Mouse (Mus musculus): ENCODE results near the gene Mrpl43. TPM values are rescaled to one million over a fixed set of nuclear protein-coding genes. Genes with fewer than 3 reads are reported as not detected.

The Mrpl43 gene
- polyA plus RNA-seq, 1 experiment from 2014 or later = 65.5 TPM

DNA sequence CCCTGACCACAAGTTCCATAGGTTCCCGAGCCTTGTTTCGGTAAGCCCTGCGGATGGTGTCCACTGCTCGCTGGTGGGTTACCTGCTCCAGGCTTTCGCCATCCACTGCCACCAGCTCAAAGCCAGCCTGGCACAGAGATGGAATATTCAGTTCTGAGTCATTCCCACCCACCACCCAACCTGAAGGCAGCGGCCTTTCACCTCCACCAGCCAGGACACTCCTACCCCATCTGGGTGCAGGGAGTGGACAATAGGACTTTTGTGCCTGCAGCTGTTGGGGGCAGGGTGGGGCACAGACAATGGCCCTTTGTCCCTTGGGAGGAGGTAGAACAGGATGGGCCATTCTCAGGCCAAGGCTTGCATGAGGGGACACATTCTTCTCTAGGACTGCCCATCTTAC is 21.6 kb upstream of the Mrpl43 start:
- Histone ChIP-seq H3K4me3 (ENCODE audit: control insufficient read depth in 1 of 2, insufficient read depth in 1 of 2, low read depth in 1 of 2, low read length in 2 of 2) (no peak overlapping the region), H3K27ac (replicated peaks in 1 of 2; ENCODE audit: control insufficient read depth in 1 of 2, insufficient read depth in 1 of 2, low read depth in 2 of 2, low read length in 2 of 2) (no peak overlapping the region), H3K36me3 (ENCODE audit: control insufficient read depth, insufficient read depth, low read length) (peaks cover 58% of the 10 kb centered on the region), H3K4me2 (ENCODE audit: low read length) (no peak overlapping the region), H3K27me3 (ENCODE audit: control insufficient read depth, insufficient read depth, low read length) (no peaks in the 10 kb centered on the region), H3K4me1 (ENCODE audit: control insufficient read depth in 2 of 2, insufficient read depth in 2 of 2, low read length in 2 of 2) (peaks cover 11 to 25% of the 10 kb centered on the region in 2 experiments), H3K9me3 (ENCODE audit: control insufficient read depth, low read length) (no peaks in the 10 kb centered on the region), H3K9ac (ENCODE audit: low read length) (no peak overlapping the region)
- 83% methylated on average over 6 of the region's 6 CpGs for WGBS
- no peak for ATAC-seq (ENCODE audit: insufficient number of reproducible peaks, insufficient read depth, low FRiP score, low read depth)

DNA sequence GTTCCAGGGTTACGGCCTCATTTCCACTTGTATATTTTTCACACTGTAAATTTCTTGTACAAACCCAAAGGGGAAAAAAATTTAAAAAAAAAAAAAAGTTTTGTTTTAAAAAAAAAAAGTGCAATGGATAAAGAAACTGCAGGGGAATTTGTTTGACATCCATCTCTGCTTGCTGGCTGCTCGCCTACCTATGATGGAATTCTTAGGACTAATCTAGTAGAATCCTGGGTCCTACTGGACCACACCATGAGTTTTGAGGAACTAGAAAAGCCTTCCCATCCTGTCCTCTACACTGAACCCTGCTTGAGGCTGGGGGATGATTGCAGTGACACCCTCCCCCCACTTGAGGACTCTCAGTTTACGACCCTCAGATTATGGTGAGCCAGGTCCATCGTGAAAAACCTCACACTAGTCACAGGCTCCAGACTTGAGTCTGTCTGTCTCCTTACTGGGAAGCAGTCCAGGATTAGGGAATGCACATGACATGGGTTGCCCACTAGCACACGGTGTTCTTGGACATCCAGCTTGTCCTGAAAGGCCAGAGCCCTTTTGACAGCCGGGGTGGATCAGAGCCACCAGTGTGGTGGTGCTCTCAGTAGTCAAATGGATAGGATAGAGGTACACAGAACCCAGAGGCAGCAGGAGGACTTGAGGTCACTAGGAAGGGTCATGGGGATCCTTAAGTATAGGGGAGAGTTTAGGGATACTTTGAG is 20.9 kb upstream of the Mrpl43 start:
- peaks cover 66% of the 10 kb centered on the region for H3K36me3 ChIP-seq (ENCODE audit: control insufficient read depth, insufficient read depth, low read length)
- H3K27me3 ChIP-seq (ENCODE audit: control insufficient read depth, insufficient read depth, low read length) = no peaks in the 10 kb centered on the region
- H3K9ac ChIP-seq (ENCODE audit: low read length) = no peak overlapping the region
- H3K4me1 ChIP-seq (ENCODE audit: control insufficient read depth in 2 of 2, insufficient read depth in 2 of 2, low read length in 2 of 2) = peaks cover 8 to 18% of the 10 kb centered on the region in 2 experiments
- WGBS = 69% methylated on average over 6 of the region's 6 CpGs
- no peak overlapping the region for H3K4me3 ChIP-seq (ENCODE audit: control insufficient read depth in 1 of 2, insufficient read depth in 1 of 2, low read depth in 1 of 2, low read length in 2 of 2)
- no peak overlapping the region for H3K27ac ChIP-seq (replicated peaks in 1 of 2; ENCODE audit: control insufficient read depth in 1 of 2, insufficient read depth in 1 of 2, low read depth in 2 of 2, low read length in 2 of 2)
- ATAC-seq (ENCODE audit: insufficient number of reproducible peaks, insufficient read depth, low FRiP score, low read depth) = no peak
- no peaks in the 10 kb centered on the region for H3K9me3 ChIP-seq (ENCODE audit: control insufficient read depth, low read length)
- no peak overlapping the region for H3K4me2 ChIP-seq (ENCODE audit: low read length)

DNA sequence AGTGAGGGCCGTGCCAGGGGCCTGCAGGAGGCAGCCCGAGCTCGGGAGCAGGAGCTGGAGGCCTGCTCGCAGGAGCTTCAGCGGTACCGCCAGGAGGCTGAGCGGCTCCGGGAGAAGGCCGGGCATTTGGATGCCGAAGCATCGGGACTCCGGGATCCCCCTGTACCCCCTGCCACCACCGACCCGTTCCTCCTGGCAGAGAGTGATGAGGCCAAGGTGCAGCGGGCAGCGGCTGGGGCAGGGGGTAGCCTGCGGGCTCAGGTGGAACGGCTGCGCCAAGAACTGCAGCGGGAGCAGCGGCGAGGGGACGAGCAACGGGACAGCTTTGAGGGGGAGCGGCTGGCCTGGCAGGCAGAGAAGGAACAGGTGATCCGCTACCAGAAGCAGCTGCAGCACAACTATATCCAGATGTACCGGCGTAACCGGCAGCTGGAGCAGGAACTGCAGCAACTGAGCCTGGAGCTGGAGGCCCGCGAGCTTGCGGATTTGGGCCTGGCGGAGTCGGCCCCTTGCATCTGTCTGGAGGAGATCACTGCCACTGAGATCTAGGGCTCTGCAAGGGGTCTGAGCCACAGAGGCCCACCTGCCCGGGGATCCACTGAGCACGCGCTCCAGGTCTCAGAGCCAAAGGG is 19.8 kb upstream of the Mrpl43 start:
- Histone ChIP-seq H3K4me3 (ENCODE audit: control insufficient read depth in 1 of 2, insufficient read depth in 1 of 2, low read depth in 1 of 2, low read length in 2 of 2) (no peak overlapping the region), H3K9me3 (ENCODE audit: control insufficient read depth, low read length) (no peaks in the 10 kb centered on the region), H3K27me3 (ENCODE audit: control insufficient read depth, insufficient read depth, low read length) (no peaks in the 10 kb centered on the region), H3K27ac (replicated peaks in 1 of 2; ENCODE audit: control insufficient read depth in 1 of 2, insufficient read depth in 1 of 2, low read depth in 2 of 2, low read length in 2 of 2) (no peak overlapping the region), H3K4me1 (ENCODE audit: control insufficient read depth in 2 of 2, insufficient read depth in 2 of 2, low read length in 2 of 2) (peaks cover 6 to 18% of the 10 kb centered on the region in 2 experiments), H3K4me2 (ENCODE audit: low read length) (no peak overlapping the region), H3K9ac (ENCODE audit: low read length) (no peak overlapping the region), H3K36me3 (ENCODE audit: control insufficient read depth, insufficient read depth, low read length) (peaks cover 76% of the 10 kb centered on the region)
- ATAC-seq (ENCODE audit: insufficient number of reproducible peaks, insufficient read depth, low FRiP score, low read depth) = no peak
- 90% methylated on average over 37 of the region's 37 CpGs for WGBS

DNA sequence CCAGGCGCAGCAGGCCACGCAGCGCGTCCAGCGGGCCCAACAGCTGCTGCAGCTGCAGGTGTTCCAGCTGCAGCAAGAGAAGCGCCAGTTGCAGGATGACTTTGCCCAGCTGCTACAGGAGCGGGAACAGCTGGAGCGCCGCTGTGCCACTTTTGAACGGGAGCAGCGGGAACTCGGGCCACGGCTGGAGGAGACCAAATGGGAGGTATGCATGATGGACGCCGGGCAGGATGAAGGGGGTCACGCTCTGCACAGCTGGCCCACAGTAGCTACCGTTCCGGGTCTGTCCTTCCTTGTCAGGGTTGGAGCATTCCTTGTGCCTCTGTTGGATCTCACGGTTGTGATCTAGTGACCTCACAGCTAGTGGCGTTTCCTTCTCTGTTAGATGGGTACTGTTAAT is 18.5 kb upstream of the Mrpl43 start:
- Histone ChIP-seq H3K9ac (ENCODE audit: low read length) (no peak overlapping the region), H3K9me3 (ENCODE audit: control insufficient read depth, low read length) (no peaks in the 10 kb centered on the region), H3K4me3 (ENCODE audit: control insufficient read depth in 1 of 2, insufficient read depth in 1 of 2, low read depth in 1 of 2, low read length in 2 of 2) (no peak overlapping the region), H3K27ac (replicated peaks in 1 of 2; ENCODE audit: control insufficient read depth in 1 of 2, insufficient read depth in 1 of 2, low read depth in 2 of 2, low read length in 2 of 2) (no peak overlapping the region), H3K4me1 (ENCODE audit: control insufficient read depth in 2 of 2, insufficient read depth in 2 of 2, low read length in 2 of 2) (peaks cover 7 to 19% of the 10 kb centered on the region in 2 experiments), H3K4me2 (ENCODE audit: low read length) (no peak overlapping the region), H3K36me3 (ENCODE audit: control insufficient read depth, insufficient read depth, low read length) (peaks cover 81% of the 10 kb centered on the region), H3K27me3 (ENCODE audit: control insufficient read depth, insufficient read depth, low read length) (no peaks in the 10 kb centered on the region)
- 94% methylated on average over 20 of the region's 20 CpGs for WGBS
- no peak for ATAC-seq (ENCODE audit: insufficient number of reproducible peaks, insufficient read depth, low FRiP score, low read depth)

DNA sequence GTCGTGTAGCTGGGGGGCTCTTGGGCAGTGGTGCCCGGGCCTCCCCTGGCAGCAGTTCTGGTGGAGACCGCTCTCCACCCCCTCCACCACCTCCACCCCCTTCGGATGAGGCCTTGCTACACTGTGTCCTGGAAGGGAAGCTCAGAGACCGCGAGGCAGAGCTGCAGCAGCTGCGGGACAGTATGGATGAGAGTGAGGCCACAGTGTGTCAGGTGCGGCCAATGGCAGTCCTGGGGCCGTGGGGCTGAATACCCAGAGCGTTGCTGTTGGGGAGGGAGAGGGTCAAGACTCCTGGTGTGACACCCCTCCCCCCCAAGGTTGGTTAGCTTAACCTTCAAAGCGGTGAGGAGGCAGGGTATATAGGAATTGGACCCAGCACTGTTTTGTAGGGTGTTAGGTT is 17.8 kb upstream of the Mrpl43 start:
- Histone ChIP-seq H3K9ac (ENCODE audit: low read length) (no peak overlapping the region), H3K4me3 (ENCODE audit: control insufficient read depth in 1 of 2, insufficient read depth in 1 of 2, low read depth in 1 of 2, low read length in 2 of 2) (no peak overlapping the region), H3K4me2 (ENCODE audit: low read length) (no peak overlapping the region), H3K27me3 (ENCODE audit: control insufficient read depth, insufficient read depth, low read length) (no peaks in the 10 kb centered on the region), H3K4me1 (ENCODE audit: control insufficient read depth in 2 of 2, insufficient read depth in 2 of 2, low read length in 2 of 2) (peaks cover 9 to 27% of the 10 kb centered on the region in 2 experiments), H3K27ac (replicated peaks in 1 of 2; ENCODE audit: control insufficient read depth in 1 of 2, insufficient read depth in 1 of 2, low read depth in 2 of 2, low read length in 2 of 2) (no peak overlapping the region), H3K36me3 (ENCODE audit: control insufficient read depth, insufficient read depth, low read length) (peaks cover 80% of the 10 kb centered on the region), H3K9me3 (ENCODE audit: control insufficient read depth, low read length) (no peaks in the 10 kb centered on the region)
- no peak; the same call in 1 of the 2 replicates for ATAC-seq (ENCODE audit: insufficient number of reproducible peaks, insufficient read depth, low FRiP score, low read depth)
- WGBS = 79% methylated on average over 11 of the region's 11 CpGs

DNA sequence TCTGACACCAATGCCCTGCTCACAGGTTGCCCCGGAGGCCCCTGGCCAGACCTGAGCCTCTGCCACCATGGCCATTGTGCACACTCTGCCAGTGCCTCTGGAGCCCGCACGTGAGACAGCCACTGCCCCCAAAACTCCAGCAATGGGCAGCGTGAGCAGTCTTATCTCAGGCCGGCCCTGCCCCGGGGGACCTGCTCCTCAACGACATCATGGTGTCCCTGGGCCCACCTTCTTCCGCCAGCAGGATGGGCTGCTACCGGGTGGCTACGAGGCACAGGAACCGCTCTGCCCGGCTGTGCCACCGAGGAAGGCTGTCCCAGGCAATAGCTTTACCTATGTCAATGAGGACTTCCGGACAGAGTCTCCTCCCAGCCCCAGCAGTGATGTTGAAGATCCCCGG is 15.1 kb upstream of the Mrpl43 start:
- Histone ChIP-seq H3K9me3 (ENCODE audit: control insufficient read depth, low read length) (no peaks in the 10 kb centered on the region), H3K9ac (ENCODE audit: low read length) (peak overlapping the region; percentile 34; the same call in 1 of the 2 replicates), H3K4me2 (ENCODE audit: low read length) (0 out of 2 replicates have a peak overlapping the region, but pooled peaks have one; percentile 18), H3K4me1 (ENCODE audit: control insufficient read depth in 2 of 2, insufficient read depth in 2 of 2, low read length in 2 of 2) (peaks cover 14 to 32% of the 10 kb centered on the region in 2 experiments), H3K27me3 (ENCODE audit: control insufficient read depth, insufficient read depth, low read length) (no peaks in the 10 kb centered on the region), H3K36me3 (ENCODE audit: control insufficient read depth, insufficient read depth, low read length) (peaks cover 54% of the 10 kb centered on the region), H3K27ac (replicated peaks in 1 of 2; ENCODE audit: control insufficient read depth in 1 of 2, insufficient read depth in 1 of 2, low read depth in 2 of 2, low read length in 2 of 2) (no peak overlapping the region), H3K4me3 (ENCODE audit: control insufficient read depth in 1 of 2, insufficient read depth in 1 of 2, low read depth in 1 of 2, low read length in 2 of 2) (no peak overlapping the region)
- WGBS = 82% methylated on average over 15 of the region's 15 CpGs
- no peak for ATAC-seq (ENCODE audit: insufficient number of reproducible peaks, insufficient read depth, low FRiP score, low read depth)

DNA sequence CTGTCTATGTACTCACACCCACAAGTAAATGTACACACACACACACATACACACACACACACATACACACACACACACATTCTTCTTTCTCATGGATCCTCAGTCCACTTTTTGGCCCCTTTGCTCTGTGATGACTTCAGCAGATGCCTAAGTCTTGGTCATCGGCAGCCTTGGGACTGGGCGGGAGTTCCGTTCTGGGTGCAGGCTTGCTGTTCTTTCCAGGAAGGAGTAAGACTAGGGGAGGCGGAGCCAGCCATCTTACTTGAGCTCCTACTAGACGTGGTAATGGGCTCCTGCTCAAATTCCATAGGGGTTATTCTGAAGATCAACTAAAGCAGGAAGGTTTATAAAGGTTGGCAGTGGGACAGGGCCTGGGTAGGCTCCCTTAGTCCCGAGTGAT is 14.1 kb upstream of the Mrpl43 start:
- Histone ChIP-seq H3K4me1 (ENCODE audit: control insufficient read depth in 2 of 2, insufficient read depth in 2 of 2, low read length in 2 of 2) (peaks cover 14 to 32% of the 10 kb centered on the region in 2 experiments), H3K9ac (ENCODE audit: low read length) (peak overlapping the region; percentile 18; the same call in 1 of the 2 replicates), H3K36me3 (ENCODE audit: control insufficient read depth, insufficient read depth, low read length) (peaks cover 44% of the 10 kb centered on the region), H3K27me3 (ENCODE audit: control insufficient read depth, insufficient read depth, low read length) (no peaks in the 10 kb centered on the region), H3K9me3 (ENCODE audit: control insufficient read depth, low read length) (no peaks in the 10 kb centered on the region), H3K4me2 (ENCODE audit: low read length) (peak overlapping the region; percentile 22), H3K4me3 (ENCODE audit: control insufficient read depth in 1 of 2, insufficient read depth in 1 of 2, low read depth in 1 of 2, low read length in 2 of 2) (no peak overlapping the region), H3K27ac (replicated peaks in 1 of 2; ENCODE audit: control insufficient read depth in 1 of 2, insufficient read depth in 1 of 2, low read depth in 2 of 2, low read length in 2 of 2) (no peak overlapping the region)
- no peak for ATAC-seq (ENCODE audit: insufficient number of reproducible peaks, insufficient read depth, low FRiP score, low read depth)
- 52% methylated on average over 6 of the region's 6 CpGs for WGBS
